Mouse (Mus musculus) thymus, adult 2 months (tissue): ENCODE measurements at regions not wholly inside any gene's neighbourhood (a gene's known extent, or its start where the extent isn't known, plus 50 kb on each side); places are given as distances from the start of the nearest gene placed in this dataset.

Experiments
- CTCF ChIP-seq: fragments of 200-500 bp; IDR thresholded peaks from 2 replicates; pipeline ENCODE4 v1.5.1; 2012; ENCODE audit warnings: mild to moderate bottlenecking, control low read depth, low read length, moderate library complexity, borderline replicate concordance; ENCODE audit not compliant: control insufficient read depth, poor library complexity, insufficient read depth; ENCODE audit errors: extremely low read depth
- POLR2A ChIP-seq: fragments of 200-500 bp; IDR thresholded peaks from 2 replicates; pipeline ENCODE4 v1.6.1; 2012; ENCODE audit warnings: mild to moderate bottlenecking, low read length, control low read depth, moderate library complexity; ENCODE audit not compliant: control insufficient read depth, poor library complexity, insufficient read depth; ENCODE audit errors: extremely low read depth

GRCm38 (mm10) chr13:97310855-97311189, 69.9 kb downstream of the Enc1 start:
- no peak for TF ChIP-seq CTCF
- TF ChIP-seq POLR2A, result no peak
